Comparison of ENCODE assay signal across 31 mouse cellular contexts in the genomic region with DNA sequence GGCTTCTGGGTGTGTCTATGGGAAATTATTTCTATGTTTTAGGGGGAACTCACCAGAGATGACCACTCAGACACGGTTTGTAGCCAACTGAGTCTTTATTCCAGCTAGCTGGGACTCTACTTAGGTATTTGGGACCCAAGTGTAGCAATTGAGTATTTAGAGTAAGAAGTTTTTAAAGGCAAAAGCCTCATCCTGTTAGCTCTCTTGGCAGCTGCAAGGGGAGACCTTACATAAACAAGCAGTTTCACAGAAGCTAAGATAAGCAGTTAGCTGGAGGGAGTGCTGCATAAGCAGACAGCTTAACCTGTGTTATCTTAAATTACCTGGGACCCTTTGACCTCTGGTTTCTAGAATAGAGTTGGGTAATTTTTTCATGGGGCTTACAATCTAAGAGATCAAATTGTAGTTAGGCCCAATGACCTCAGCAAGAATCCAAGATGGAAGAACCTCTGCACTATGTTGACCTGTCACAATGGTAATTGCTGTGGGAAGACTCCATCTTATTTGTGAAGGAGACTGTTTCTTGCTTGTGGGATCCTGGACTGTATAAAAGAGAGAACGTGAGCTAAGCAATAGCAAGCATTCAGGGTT.
"Had no signal": no experiment of that assay in that cellular context is flagged by ENCODE, and none has a peak within 500 bp of the region (broad histone marks: within the 10 kb centered on the region; RNA-seq: fewer than 3 reads in every experiment).

No protein-coding gene starts in this region.

- H3K9ac ChIP-seq: limb, embryonic 12.5 days; limb, embryonic 13.5 days; limb, embryonic 15.5 days; liver, embryonic 12.5 days; liver, embryonic 13.5 days; liver, embryonic 14.5 days; liver, embryonic 15.5 days; liver, postnatal 0 days; lung, embryonic 14.5 days; lung, embryonic 15.5 days; midbrain, embryonic 12.5 days; midbrain, embryonic 13.5 days; midbrain, embryonic 15.5 days had no signal

- H3K4me2 ChIP-seq: limb, embryonic 12.5 days; limb, embryonic 13.5 days; limb, embryonic 15.5 days; liver, embryonic 11.5 days; liver, embryonic 12.5 days; liver, embryonic 13.5 days; liver, embryonic 15.5 days; lung, embryonic 14.5 days; lung, embryonic 15.5 days; midbrain, embryonic 12.5 days; midbrain, embryonic 13.5 days; midbrain, embryonic 15.5 days had no signal

- H3K4me3 ChIP-seq: left cerebral cortex, adult 2 months; limb, embryonic 10.5 days; limb, embryonic 12.5 days; limb, embryonic 13.5 days; limb, embryonic 15.5 days; liver, embryonic 12.5 days; liver, embryonic 13.5 days; liver, embryonic 15.5 days; lung, embryonic 15.5 days; megakaryocyte, embryonic 14.5 days; midbrain, embryonic 10.5 days; midbrain, embryonic 12.5 days; midbrain, embryonic 13.5 days; midbrain, embryonic 15.5 days; myocyte had no signal

- H3K27ac ChIP-seq: left cerebral cortex, adult 2 months; limb, embryonic 10.5 days; limb, embryonic 12.5 days; limb, embryonic 13.5 days; limb, embryonic 15.5 days; liver, embryonic 12.5 days; liver, embryonic 13.5 days; liver, embryonic 14.5 days; liver, embryonic 15.5 days; lung, embryonic 15.5 days; macrophage; midbrain, embryonic 10.5 days; midbrain, embryonic 12.5 days; midbrain, embryonic 13.5 days; midbrain, embryonic 15.5 days had no signal

- ATAC-seq: liver, embryonic 12.5 days; liver, postnatal 0 days; lung, postnatal 0 days; midbrain, embryonic 13.5 days; midbrain, embryonic 15.5 days; midbrain, embryonic 16.5 days had no signal

- H3K4me1 ChIP-seq: limb, embryonic 10.5 days; limb, embryonic 12.5 days; limb, embryonic 13.5 days; limb, embryonic 15.5 days; liver, embryonic 12.5 days; liver, embryonic 13.5 days; liver, embryonic 15.5 days; lung, embryonic 15.5 days; megakaryocyte, embryonic 14.5 days; midbrain, embryonic 10.5 days; midbrain, embryonic 12.5 days; midbrain, embryonic 13.5 days; midbrain, embryonic 15.5 days had no signal

- H3K9me3 ChIP-seq: limb, embryonic 10.5 days; limb, embryonic 12.5 days; limb, embryonic 13.5 days; limb, embryonic 15.5 days; liver, embryonic 12.5 days; liver, embryonic 13.5 days; liver, embryonic 15.5 days; lung, embryonic 15.5 days; midbrain, embryonic 10.5 days; midbrain, embryonic 12.5 days; midbrain, embryonic 13.5 days; midbrain, embryonic 15.5 days had no signal

- H3K27me3 ChIP-seq: limb, embryonic 12.5 days; limb, embryonic 13.5 days; limb, embryonic 15.5 days; liver, embryonic 12.5 days; liver, embryonic 13.5 days; liver, embryonic 15.5 days; lung, embryonic 15.5 days; midbrain, embryonic 12.5 days; midbrain, embryonic 13.5 days; midbrain, embryonic 15.5 days had no signal

- H3K36me3 ChIP-seq: limb, embryonic 10.5 days; limb, embryonic 12.5 days; limb, embryonic 13.5 days; limb, embryonic 15.5 days; liver, embryonic 12.5 days; liver, embryonic 13.5 days; liver, embryonic 15.5 days; lung, embryonic 15.5 days; midbrain, embryonic 10.5 days; midbrain, embryonic 12.5 days; midbrain, embryonic 13.5 days; midbrain, embryonic 15.5 days had no signal

- DNase-seq: left cerebral cortex, postnatal 4 days; liver; liver, embryonic 13.5 days; liver, postnatal 0 days; lung, adult 18-20 months; lung, adult 2 months; lung, embryonic 14.5 days; lung, postnatal 10 days; lung, postnatal 14 days; lung, postnatal 36 days; lung, postnatal 4 days; midbrain, embryonic 14.5 days had no signal
